Mouse (Mus musculus): ENCODE results near the gene Pced1a.
"Not testable (repeated sequence)": the region's sequence is repeated elsewhere in the genome, so short reads cannot be mapped to it uniquely, and the experiment has no call there.

Pced1a gene

GRCm38 (mm10) chr2:130386212-130386611 lies 38.3 kb downstream of the Pced1a start:
- DNase-seq = no peak

- DNase-seq = no peak
Measured at GRCm38 (mm10) chr2:130383895-130384294, 40.6 kb downstream of the Pced1a start.

GRCm38 (mm10) chr2:130383205-130383604 lies 41.3 kb downstream of the Pced1a start:
- no peak for DNase-seq

DNA sequence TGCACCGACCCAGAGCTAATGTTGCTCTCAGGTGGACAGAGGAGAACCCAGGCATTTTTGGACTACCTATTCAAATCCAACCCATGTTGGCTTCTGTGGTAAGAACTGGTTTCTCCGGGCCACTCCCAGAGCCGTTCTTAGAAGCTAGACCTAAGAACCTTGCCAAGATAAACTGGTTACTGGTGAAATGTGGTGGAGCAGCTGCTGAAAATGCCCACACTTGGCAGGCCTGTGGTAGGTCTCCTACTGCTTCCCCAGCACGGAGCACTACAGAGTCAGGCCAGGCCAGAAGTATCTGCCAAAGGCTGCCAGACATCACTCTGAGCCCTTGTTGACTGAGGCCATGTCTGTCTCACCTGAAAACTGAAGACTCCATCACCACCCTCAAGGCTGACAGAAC lies 49.5 kb downstream of the Pced1a start:
- DNase-seq = no peak

DNA sequence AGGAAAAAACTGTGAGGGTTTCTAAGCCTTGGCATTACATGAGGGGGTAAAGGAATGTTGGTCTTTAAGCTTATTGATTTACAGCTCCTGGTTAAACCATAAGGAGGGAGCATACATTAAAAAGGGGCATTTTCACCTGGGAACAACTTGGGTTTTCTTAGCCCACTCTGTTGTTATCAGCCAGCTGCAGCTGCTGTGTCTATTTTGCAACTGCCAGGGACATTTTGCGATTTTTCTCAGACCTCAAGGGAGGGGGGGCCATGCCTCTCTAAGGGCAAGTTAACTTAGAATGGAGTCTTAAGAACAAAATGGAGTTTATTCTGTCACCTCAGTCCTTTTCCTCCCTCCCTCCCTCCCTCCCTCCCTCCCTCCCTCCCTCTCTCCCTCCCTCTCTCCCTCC lies 51.5 kb downstream of the Pced1a start:
- DNase-seq = not testable (repeated sequence)

DNA sequence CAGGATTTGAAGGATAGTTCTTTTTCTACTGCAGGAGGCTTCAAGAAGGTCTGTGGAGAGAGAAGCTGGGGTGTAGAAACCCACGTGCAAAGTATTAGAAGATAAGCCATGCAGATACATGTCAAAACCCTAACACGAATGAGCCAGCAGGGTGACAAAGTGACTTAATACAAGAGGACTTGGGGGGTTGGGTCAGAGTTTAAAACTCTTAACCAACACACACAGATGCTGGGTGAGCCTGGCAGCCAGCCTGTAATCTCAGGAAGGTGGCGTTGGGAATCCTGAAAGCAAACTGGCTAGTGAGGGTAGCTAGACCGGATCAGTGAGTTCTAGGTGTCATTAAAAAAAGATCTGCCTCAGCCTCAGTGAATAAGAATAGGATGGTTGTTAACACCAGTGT lies 57.1 kb downstream of the Pced1a start:
- DNase-seq = no peak
